Mouse (Mus musculus) lung, postnatal 4 days (tissue): ENCODE data around the gene Enpp1.

Source experiments
- DNase-seq, 2 experiments: peaks; one replicate each; pipeline ENCODE4 v3.0.0; 2021

Enpp1 gene

GRCm38 (mm10) chr10:24707745-24708144, 4.2 kb downstream of the Enpp1 start:
- DNase-seq: no peak

- DNase-seq: no peak
Measured at GRCm38 (mm10) chr10:24706431-24707140, 5.4 kb downstream of the Enpp1 start.

- DNase-seq: no peak
Measured at GRCm38 (mm10) chr10:24702698-24703097, 9.3 kb downstream of the Enpp1 start.

DNA sequence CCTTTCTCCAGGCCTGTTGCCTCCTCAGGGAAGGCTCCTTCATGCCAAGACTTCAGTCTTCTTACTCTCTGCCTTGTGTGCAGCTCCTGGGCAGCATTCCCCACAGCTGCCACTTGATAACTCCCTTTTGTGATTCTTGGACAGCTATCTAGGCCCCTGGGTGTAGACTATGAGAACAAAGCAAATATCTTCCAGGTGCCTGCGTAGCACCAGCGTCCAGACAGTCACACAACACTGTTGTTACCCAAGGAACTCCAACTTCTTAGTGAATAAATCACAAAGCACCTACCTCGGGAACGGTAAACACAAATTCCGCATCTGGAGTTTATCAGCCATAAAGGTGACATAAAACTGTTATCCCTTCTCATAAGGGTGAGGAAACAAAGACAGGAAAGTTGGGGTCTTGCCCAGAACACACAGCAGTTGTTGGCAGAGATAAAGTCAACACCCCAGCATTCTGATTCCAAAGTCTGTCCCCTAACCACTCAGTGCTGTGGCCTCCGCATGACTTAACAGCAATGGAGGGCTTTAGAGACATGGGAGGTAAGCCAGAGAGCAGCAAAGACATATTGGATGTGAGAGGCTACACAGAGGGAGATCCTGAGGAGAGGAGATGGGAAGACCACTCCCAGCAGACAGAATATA, 13.7 kb downstream of the Enpp1 start:
- DNase-seq: no peak

- no peak for DNase-seq
Measured at GRCm38 (mm10) chr10:24696761-24697160, 15.2 kb downstream of the Enpp1 start.

- DNase-seq: no peak
Measured at GRCm38 (mm10) chr10:24695786-24696185, 16.2 kb downstream of the Enpp1 start.

DNA sequence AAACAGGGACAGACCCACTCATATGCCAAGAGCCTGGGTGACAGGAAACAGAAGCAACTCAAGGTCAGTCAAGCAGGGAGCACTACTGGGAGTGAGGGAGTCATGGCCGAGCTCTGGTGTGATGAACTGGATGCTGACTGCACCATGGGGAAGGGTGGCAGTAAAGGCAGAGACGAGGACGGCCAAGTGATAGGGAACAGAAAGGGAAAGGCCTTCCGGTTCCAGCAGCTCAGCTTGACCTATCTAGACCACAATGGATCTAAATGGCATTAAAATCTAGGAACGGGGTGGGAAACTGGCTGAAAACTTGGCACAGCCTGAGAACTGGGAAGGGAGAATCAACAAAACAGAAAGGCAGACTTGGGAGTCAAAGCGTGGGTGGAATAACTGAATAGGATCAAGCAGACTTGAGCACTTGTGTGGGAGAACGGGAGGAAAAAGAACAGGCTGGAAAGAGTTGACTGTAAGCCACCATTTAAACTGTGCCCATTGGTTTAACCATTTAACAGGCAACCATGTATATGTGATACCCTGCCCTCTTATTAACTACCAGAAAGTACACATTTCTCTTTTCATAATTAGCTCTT, 29.3 kb downstream of the Enpp1 start:
- no peak for DNase-seq

DNA sequence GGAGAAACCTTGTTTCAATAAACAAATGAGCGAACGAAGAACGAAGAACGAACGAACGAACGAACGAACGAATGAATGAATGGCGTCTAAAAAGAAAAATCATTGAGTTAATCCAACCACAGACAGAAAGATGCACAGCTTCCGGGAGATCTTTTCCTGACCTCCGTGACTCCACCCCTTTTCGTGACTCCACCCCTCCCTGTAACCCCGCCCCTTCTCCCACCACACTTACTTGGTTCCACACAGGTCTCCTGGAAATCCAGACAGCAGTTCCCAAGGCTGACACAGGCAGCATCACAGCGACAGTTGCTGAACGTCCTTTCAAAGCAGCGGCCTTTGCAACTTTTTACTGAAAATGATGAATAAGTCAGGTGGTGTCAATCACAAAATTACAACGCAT, 34.3 kb downstream of the Enpp1 start:
- DNase-seq: no peak

DNA sequence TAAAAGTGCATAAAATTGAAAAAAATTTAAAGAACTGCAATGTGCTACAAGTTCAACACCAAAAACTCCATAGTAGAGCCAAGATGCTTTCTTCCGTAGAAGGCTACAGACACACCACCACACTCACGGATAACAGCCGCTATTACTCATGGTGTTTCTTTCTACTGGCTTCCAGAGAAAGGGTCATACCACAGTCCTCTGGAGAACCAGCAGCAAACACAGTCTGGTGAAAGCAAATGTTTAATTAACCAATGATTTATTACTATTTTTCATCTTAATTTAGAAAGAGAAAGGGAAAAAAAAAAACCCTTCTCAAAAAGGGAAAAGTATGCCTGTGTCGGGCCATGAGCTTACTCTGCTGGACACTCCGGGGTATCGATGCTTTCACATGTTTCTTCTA, 37.7 kb downstream of the Enpp1 start:
- no peak for DNase-seq

- no peak for DNase-seq
Measured at GRCm38 (mm10) chr10:24672948-24673347, 39.0 kb downstream of the Enpp1 start.

DNA sequence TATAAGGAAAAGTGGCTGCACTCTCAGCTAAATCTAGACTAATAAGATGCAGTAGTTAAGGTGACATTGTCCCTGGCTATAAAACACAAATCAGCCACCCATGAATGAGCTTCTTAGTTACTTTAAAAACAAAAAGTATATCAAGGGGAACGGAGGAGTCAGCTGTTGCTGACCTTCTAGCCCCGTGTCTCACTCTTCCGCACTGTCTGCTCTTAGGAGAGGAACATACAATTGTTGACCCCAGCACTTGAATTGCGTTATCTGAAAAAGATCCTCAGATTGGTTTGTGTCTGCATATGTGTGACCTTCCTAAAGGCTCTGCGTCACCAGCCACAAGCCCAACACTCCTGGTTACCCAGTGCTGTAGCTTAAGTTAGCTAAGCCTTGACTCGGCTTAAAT, 41.4 kb downstream of the Enpp1 start:
- DNase-seq: no peak

DNA sequence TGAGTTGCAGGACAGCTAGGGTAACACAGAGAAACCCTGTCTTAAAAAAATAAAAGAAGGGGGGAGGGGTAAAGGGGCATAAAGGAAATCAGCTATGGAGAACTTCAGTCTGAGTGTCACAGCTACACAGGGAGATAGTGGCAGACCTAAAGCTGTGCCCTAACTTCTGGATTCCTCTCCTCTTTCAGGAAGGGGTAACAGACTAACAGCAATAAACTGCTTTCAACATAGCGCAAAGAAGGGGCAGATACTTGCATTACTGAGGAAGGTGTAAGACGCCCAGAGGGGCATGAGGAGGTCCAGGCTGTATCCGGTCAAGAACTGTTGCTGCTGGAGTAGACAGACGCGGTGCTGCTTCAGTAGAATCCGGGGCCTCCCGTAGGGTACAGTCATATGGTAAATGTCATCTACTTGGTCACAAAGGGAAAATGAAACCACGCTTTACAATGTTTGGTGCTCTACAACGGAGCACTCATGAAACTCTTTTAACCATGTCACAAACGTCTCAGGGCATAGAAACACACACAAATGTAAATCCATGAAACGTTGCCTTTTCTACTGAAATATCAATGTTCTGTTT, 60.9 kb downstream of the Enpp1 start:
- DNase-seq: no peak

DNA sequence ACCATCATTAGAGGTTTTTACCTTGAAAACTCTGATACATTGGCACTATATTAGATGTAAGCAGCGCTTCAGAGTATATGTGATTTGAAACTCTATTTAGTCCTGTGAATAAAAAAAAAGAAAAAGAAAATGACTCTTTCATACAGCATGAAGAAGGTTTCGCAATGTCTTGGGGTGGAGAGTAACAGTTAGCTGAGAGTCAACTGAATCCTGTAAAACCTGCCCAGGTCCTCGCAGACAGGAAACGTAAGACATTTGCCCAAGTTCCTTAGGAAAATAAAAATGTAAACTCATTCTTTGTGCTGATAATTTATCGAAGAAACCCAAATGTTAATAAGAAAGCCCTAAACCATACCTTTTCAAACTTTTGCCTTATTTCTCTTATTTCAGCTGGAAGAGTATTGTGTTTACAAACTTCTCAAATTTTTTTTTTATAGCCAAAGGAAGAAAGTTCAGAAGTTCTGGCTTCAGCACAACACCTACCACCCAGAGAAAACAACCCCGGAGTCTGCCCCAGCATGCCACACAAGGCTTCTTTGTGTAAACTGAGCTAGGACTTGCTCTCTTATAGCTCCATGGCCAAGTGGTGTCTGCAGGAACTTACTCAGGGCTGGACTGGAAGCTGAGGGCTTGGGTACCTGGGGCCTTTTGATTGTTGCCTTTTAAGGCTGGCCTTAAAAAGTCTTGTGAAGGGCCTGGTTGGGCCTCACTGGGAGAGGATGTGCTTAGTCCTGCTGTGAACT, 63.8 kb downstream of the Enpp1 start:
- DNase-seq: no peak

DNA sequence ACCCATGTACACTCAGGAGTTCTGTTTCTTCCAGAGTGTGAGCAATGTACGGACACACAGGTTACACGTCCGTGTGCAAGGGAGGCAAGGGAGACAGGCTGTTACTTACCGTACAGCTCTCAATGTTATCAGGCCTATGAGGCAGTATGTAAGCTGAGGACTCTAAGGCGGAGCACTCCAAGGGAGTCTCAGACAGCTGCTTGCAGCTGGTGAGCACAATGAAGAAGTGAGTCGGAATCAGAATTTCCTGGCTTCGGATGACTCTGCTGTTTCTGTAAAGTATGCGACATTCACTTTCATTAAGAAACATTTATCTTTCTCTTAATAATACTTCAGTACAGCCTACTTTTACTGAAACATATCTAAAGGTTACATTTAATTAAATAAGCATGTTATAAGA, 66.8 kb downstream of the Enpp1 start:
- DNase-seq: peak in 1 of 2 experiments; percentile 53

DNA sequence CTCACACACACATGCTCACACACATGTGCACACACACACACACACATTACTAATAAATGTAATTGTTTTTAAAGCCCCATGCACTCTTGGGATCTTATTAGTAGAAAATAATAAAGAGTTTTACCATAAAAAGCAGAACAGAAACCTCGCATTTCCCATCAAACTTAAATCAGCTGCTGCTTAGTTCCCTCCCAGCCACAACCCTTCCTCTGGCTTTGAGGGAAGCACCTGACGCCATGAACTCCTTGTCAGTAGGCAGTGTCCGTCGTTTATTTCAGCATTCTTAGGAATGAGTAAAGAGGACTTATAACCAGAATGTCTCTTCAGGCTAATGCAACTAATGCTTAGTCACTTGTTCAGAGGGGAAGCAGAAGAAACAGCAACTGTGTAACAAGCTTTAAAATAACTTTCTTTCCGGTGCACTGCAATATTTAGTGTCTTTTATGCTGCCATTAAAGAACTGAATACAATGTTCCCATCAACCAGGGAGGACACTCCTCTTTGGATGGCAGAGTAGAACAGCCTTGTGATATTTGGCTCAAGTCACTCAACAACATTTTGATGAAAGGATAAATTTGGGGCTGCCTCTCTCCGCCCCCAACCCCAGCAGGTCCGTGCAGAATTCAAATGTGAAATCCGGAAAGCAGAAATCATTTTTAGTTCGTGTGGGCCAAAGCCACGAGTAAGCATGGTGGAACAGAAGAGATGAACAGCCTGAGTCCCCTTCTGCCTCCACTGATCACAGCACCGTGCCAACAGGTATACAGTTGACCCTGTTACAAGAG, 69.0 kb downstream of the Enpp1 start:
- no peak for DNase-seq

DNA sequence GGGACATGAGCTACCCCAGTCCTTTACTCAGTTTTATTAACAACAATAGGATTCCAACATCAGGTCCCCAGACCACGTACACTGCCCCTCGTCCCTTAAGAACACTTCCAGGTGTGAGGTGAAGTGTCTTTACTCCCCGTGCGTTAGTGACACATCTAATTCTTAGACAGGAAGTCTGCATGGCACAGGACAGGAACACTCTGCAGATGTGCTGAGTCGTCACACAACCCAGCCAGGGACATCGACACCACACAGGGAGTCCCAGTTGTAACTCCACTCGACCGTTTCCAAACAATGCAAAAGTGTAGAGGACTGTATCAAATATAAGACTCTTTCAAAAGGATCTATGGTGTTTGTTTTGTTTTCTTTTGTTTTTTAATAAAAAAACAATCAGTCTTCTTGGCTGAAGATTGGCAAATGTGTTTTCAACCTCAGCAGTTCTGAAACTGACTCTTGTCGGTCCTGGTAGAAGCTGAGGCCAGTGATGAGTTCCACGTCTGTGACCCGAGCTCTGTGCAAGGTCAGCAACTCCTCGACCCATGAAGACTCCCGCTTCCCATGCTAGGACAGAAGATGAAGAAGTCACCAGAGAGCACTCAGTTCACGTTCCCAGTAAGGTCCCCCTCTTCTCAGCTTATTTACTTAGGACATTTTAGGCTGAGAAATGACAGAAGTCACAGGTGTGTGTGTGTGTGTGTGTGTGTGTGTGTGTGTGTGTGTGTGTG, 70.4 kb downstream of the Enpp1 start:
- DNase-seq: no peak

DNA sequence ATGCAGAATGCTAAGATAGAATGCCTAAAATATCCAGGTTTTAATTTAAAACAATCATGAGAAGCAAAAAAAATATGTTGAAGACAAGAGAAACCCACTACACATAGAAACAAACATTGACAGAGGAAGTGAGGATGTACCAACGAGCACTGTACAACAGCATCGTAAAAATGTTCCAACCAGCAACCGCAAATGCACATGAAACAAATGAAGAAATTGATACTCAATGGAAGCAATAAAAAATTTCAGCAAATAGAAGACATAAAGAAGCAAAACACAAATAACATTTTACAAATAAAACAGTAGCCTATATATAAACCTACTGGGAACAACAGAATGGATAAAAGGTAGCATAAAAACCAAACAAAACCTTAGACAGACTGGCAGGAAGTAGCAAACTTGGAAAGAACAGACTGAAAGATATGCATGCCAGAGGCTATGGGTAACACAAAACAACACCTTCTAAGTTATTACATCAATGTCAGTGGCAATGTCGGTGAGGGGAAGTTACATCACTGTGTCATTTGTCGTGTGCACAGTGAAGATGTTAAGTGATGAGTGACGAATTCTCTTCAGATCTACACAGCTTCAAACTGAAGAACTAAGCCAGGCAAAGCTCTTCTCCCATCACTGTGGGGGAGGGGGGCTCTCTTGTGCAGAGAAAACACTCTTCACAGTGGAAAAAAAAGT, 71.6 kb downstream of the Enpp1 start:
- DNase-seq: no peak

GRCm38 (mm10) chr10:24639596-24639995, 72.4 kb downstream of the Enpp1 start:
- DNase-seq: peak in 1 of 2 experiments; percentile 26

DNA sequence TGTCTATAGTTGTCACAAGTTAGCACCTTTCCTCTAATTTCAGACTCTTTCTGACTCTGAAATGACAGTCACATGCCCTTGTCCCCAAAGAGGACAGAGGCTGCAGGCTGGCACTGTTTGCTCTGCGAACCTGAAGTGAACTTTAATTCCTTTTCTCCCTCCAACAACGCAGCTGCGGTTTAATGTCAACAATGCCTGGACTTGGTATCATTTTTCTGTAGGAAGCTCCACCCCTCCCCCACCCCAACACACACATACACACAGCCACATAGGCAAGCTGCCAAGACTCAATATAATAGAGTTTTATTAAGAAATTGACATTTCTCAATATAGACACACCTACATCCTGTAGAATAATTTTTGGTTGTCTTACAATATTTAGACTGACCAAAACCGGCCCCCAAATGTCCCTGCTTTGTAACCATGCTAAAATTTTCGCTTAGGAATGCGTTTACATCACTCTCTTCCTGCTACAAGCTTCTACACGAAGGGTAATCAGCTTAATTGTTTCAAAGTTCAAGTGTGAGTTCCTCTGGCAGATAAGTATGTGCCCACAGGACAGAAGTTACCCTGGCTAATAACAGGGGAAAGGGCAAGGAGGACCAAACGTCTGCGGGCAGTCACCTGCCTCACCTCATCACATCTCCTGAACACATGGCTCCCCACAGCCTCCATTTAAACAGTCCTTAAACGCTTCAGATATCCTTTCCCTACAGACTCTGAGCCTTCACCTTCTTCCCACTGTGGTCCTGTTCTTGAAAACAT, 73.5 kb downstream of the Enpp1 start:
- DNase-seq: no peak

DNA sequence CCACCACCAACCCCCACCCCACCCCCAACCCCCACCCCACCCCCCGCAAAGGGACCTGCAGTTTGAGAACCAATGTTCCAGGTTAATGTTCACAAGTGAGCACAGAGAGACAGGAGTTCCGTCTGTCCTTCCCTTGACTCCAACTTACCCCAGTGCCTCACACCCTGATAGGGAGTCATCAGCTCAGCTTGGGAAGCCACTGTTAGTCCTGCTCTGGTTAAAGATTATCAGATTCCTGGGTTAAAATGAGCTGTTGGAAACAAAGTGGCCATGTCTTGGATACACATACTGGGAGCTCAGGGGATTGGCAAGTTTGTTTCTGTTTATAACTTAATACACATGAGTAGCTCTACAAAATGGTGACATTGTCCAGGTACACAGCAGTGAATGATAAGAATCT, 75.0 kb downstream of the Enpp1 start:
- no peak for DNase-seq
